Mouse (Mus musculus): ENCODE results near the gene Draxin.

DNA sequence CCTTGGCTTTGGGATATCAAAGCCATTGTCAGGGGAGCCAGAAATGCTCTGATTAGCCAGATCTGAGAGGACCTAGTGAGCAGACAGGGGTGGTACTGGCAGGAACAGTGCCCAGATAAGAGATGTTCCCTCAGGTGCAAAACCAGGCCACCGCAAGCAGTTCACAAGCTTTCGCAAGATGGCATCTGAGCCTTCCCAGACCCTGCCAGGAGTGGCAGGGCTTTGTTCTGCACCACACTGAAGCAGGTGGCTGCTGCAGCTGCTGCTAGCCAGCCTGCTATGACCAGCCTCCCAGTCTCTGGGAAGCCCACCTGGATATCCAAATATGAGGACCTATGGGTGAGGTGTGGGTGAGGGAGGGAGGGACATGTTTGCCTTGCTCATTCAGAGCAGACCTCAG, 32.6 kb downstream of the Draxin start:
- TF ChIP-seq CTCF (IDR thresholded peaks at IDR 0.05; ENCODE audit: low read depth, low read length) (no peak), POLR2A (IDR thresholded peaks at IDR 0.05; ENCODE audit: extremely low read depth, insufficient read depth, low read length) (no peak)
